In the genomic region with DNA sequence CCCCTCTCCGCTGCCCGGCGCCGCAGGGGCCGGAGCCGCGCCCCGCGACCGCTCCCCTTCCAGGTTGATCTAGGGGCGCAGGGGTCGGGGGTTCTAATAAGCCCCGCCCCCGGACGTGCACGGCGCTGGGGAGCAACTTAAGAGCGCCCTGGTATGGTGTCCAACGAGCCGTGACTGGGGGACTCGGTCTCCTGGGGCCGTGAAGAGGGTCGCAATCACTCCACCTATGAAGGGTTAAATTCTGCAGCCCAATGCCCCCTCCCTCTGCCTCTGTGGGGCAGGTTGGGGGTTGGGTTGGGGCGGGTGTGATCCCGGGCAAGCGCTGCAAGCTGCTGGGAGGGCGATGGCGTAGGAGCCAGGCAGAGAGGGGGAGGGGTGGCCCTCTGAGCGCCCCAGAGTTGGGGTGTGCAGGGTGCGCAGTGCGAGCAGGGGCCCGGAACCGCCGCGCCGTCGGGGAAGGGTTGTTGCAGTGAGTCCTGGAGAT, we compare ENCODE assay signal across 8 mouse cellular contexts. TPM values are rescaled to one million over a fixed set of nuclear protein-coding genes. Genes with fewer than 3 reads are reported as not detected.
DNase-seq lines count a peak whose midpoint lies in the region; ATAC-seq lines count a peak whose summit lies in the region.

No protein-coding gene starts in this region.

- WGBS in forebrain, embryonic 10.5 days = under 1% methylated on average over 37 of the region's 37 CpGs
- WGBS in heart, embryonic 15.5 days = 0% methylated on average over 37 of the region's 37 CpGs
- WGBS in liver, embryonic 16.5 days (ENCODE audit: insufficient replicate concordance) = under 1% methylated on average over 35 of the region's 37 CpGs
- under 1% methylated on average over 36 of the region's 37 CpGs for WGBS in neural tube, embryonic 11.5 days
- under 1% methylated on average over 36 of the region's 37 CpGs for WGBS in stomach, embryonic 16.5 days

- H3K27me3 ChIP-seq in forebrain, embryonic 10.5 days (ENCODE audit: poor library complexity, severe bottlenecking) = peaks cover 20% of the 10 kb centered on the region
- no peaks in the 10 kb centered on the region for H3K27me3 ChIP-seq in heart, embryonic 15.5 days
- 0 out of 2 replicates have a peak, but pooled peaks cover 4% of the 10 kb centered on the region for H3K27me3 ChIP-seq in liver, embryonic 16.5 days (ENCODE audit: control insufficient read depth, insufficient read depth, low read depth, low read length)
- H3K27me3 ChIP-seq in neural tube, embryonic 11.5 days (ENCODE audit: control insufficient read depth, insufficient read depth, low read length) = no peaks in the 10 kb centered on the region
- H3K27me3 ChIP-seq in stomach, embryonic 16.5 days (ENCODE audit: control insufficient read depth, insufficient read depth, low read length) = no peaks in the 10 kb centered on the region

- peaks cover 34% of the 10 kb centered on the region for H3K4me1 ChIP-seq in forebrain, embryonic 10.5 days
- peaks cover 29% of the 10 kb centered on the region for H3K4me1 ChIP-seq in heart, embryonic 15.5 days (replicated peaks)
- H3K4me1 ChIP-seq in liver, embryonic 16.5 days (ENCODE audit: control insufficient read depth, low read depth, low read length) = peaks cover 11% of the 10 kb centered on the region
- no peaks in the 10 kb centered on the region; the same call in 1 of the 2 replicates for H3K4me1 ChIP-seq in neural tube, embryonic 11.5 days (ENCODE audit: control insufficient read depth, insufficient read depth, low read length)
- peaks cover 23% of the 10 kb centered on the region for H3K4me1 ChIP-seq in stomach, embryonic 16.5 days (ENCODE audit: control insufficient read depth, insufficient read depth, low read length)

- peak overlapping the region; percentile 92 for H3K4me3 ChIP-seq in forebrain, embryonic 10.5 days
- H3K4me3 ChIP-seq in heart, embryonic 15.5 days = peak overlapping the region; percentile 96
- H3K4me3 ChIP-seq in liver, embryonic 16.5 days (ENCODE audit: low read depth, low read length) = peak overlapping the region; percentile 73
- peak overlapping the region; percentile 80 for H3K4me3 ChIP-seq in neural tube, embryonic 11.5 days (ENCODE audit: low read depth, low read length)
- peak overlapping the region; percentile 76 for H3K4me3 ChIP-seq in stomach, embryonic 16.5 days (replicated peaks; ENCODE audit: low read length)

- peak overlapping the region; percentile 94 for H3K27ac ChIP-seq in forebrain, embryonic 10.5 days
- H3K27ac ChIP-seq in heart, embryonic 15.5 days = peak overlapping the region; percentile 95
- H3K27ac ChIP-seq in liver, embryonic 16.5 days (ENCODE audit: low read length) = peak overlapping the region; percentile 66
- H3K27ac ChIP-seq in neural tube, embryonic 11.5 days (ENCODE audit: low read depth, low read length) = peak overlapping the region; percentile 56
- peak overlapping the region; percentile 89 for H3K27ac ChIP-seq in stomach, embryonic 16.5 days (ENCODE audit: low read length)

- H3K9me3 ChIP-seq in forebrain, embryonic 10.5 days = no peaks in the 10 kb centered on the region
- H3K9me3 ChIP-seq in heart, embryonic 15.5 days (replicated peaks) = no peaks in the 10 kb centered on the region
- H3K9me3 ChIP-seq in liver, embryonic 16.5 days (replicated peaks; ENCODE audit: control insufficient read depth, low read length) = no peaks in the 10 kb centered on the region
- no peaks in the 10 kb centered on the region for H3K9me3 ChIP-seq in neural tube, embryonic 11.5 days (ENCODE audit: control insufficient read depth, low read length)
- no peaks in the 10 kb centered on the region for H3K9me3 ChIP-seq in stomach, embryonic 16.5 days (replicated peaks; ENCODE audit: control insufficient read depth, low read length)

- peak; percentile 83 for ATAC-seq in heart, embryonic 15.5 days (replicated peaks; ENCODE audit: insufficient number of reproducible peaks, insufficient read depth, low FRiP score, low read depth)
- ATAC-seq in liver, embryonic 16.5 days (ENCODE audit: low read depth) = peak; percentile 79
- peak; percentile 65 for ATAC-seq in neural tube, embryonic 11.5 days (ENCODE audit: insufficient read depth, low FRiP score, low TSS enrichment)
- peak; percentile 84 for ATAC-seq in stomach, embryonic 16.5 days (ENCODE audit: insufficient read depth, low FRiP score)

- H3K9ac ChIP-seq in heart, embryonic 15.5 days = peak overlapping the region; percentile 98
- H3K9ac ChIP-seq in liver, embryonic 16.5 days (ENCODE audit: low read depth, low read length) = peak overlapping the region; percentile 76
- peak overlapping the region; percentile 89 for H3K9ac ChIP-seq in neural tube, embryonic 11.5 days (ENCODE audit: low read length)
- peak overlapping the region; percentile 97 for H3K9ac ChIP-seq in stomach, embryonic 16.5 days (ENCODE audit: low read length)

- peak overlapping the region; percentile 74 for H3K4me2 ChIP-seq in heart, embryonic 15.5 days
- H3K4me2 ChIP-seq in liver, embryonic 16.5 days (ENCODE audit: low read depth, low read length) = peak overlapping the region; percentile 88
- H3K4me2 ChIP-seq in neural tube, embryonic 11.5 days (ENCODE audit: low read depth) = peak overlapping the region; percentile 89
- peak overlapping the region; percentile 78 for H3K4me2 ChIP-seq in stomach, embryonic 16.5 days (ENCODE audit: low read depth, low read length)

- DNase-seq in CD4-positive helper T cell, adult 2 months (ENCODE audit: low read depth, low spot score) = peak; percentile 88
- DNase-seq in brain, adult 2 months (ENCODE audit: low read depth, low spot score) = peak; percentile 86
- DNase-seq in forebrain, embryonic 10.5 days (ENCODE audit: extremely low spot score, low spot score) = peak; percentile 52
- peak; percentile 82 for DNase-seq in kidney, postnatal 14 days
- peak; percentile 60 for DNase-seq in neural tube, embryonic 11.5 days (ENCODE audit: low spot score)

- no peaks in the 10 kb centered on the region for H3K36me3 ChIP-seq in forebrain, embryonic 10.5 days (replicated peaks)
- H3K36me3 ChIP-seq in heart, embryonic 15.5 days = no peaks in the 10 kb centered on the region
- no peaks in the 10 kb centered on the region for H3K36me3 ChIP-seq in liver, embryonic 16.5 days (ENCODE audit: control insufficient read depth, insufficient read depth)
- no peaks in the 10 kb centered on the region for H3K36me3 ChIP-seq in neural tube, embryonic 11.5 days (ENCODE audit: control insufficient read depth, insufficient read depth, low read length)
- H3K36me3 ChIP-seq in stomach, embryonic 16.5 days (ENCODE audit: control insufficient read depth, insufficient read depth, low read length) = no peaks in the 10 kb centered on the region

RNA-seq across cellular contexts. Expression of a gene that starts 0.5 kb away (rescaled TPM):
- polyA plus RNA-seq in forebrain, embryonic 10.5 days (2016; fragmentation: Nextera tagmentation; extraction: Ambion mirVana) = 0.46 and 0.77 TPM in 2 replicates
- polyA plus RNA-seq in heart, embryonic 15.5 days (2015; fragmentation: Nextera tagmentation; extraction: Ambion mirVana) = 3.1 and 3.8 TPM in 2 replicates
- polyA plus RNA-seq in liver, embryonic 16.5 days (2015; fragmentation: Nextera tagmentation; extraction: Ambion mirVana) = 0.61 and 0.81 TPM in 2 replicates
- 0.99 and 1.3 TPM in 2 replicates for polyA plus RNA-seq in neural tube, embryonic 11.5 days (2014; fragmentation: Nextera tagmentation; extraction: Ambion mirVana)
- 3.4 TPM in 2 replicates for polyA plus RNA-seq in stomach, embryonic 16.5 days (2015; fragmentation: Nextera tagmentation; extraction: Ambion mirVana)

RNA-seq across cellular contexts. Expression of a gene that starts 4.4 kb away (rescaled TPM):
- polyA plus RNA-seq in forebrain, embryonic 10.5 days (2016; fragmentation: Nextera tagmentation; extraction: Ambion mirVana) = 0.14 TPM in 1 of 2 replicates, not detected in the other
- 0.16 and 0.48 TPM in 2 replicates for polyA plus RNA-seq in heart, embryonic 15.5 days (2015; fragmentation: Nextera tagmentation; extraction: Ambion mirVana)
- polyA plus RNA-seq in liver, embryonic 16.5 days (2015; fragmentation: Nextera tagmentation; extraction: Ambion mirVana) = 0.07 TPM in 1 of 2 replicates, not detected in the other
- not detected in 2 replicates for polyA plus RNA-seq in neural tube, embryonic 11.5 days (2014; fragmentation: Nextera tagmentation; extraction: Ambion mirVana)
- 0.17 TPM in 1 of 2 replicates, not detected in the other for polyA plus RNA-seq in stomach, embryonic 16.5 days (2015; fragmentation: Nextera tagmentation; extraction: Ambion mirVana)

RNA-seq across cellular contexts. Expression of a gene that starts 7.7 kb away (rescaled TPM):
- 32.9 and 34.5 TPM in 2 replicates for polyA plus RNA-seq in forebrain, embryonic 10.5 days (2016; fragmentation: Nextera tagmentation; extraction: Ambion mirVana)
- polyA plus RNA-seq in heart, embryonic 15.5 days (2015; fragmentation: Nextera tagmentation; extraction: Ambion mirVana) = 10.9 and 18.3 TPM in 2 replicates
- polyA plus RNA-seq in liver, embryonic 16.5 days (2015; fragmentation: Nextera tagmentation; extraction: Ambion mirVana) = 11.1 and 11.9 TPM in 2 replicates
- 65.0 and 65.3 TPM in 2 replicates for polyA plus RNA-seq in neural tube, embryonic 11.5 days (2014; fragmentation: Nextera tagmentation; extraction: Ambion mirVana)
- 17.7 and 20.6 TPM in 2 replicates for polyA plus RNA-seq in stomach, embryonic 16.5 days (2015; fragmentation: Nextera tagmentation; extraction: Ambion mirVana)

RNA-seq across cellular contexts. Expression of a gene that starts 29.6 kb away (rescaled TPM):
- 1.0 and 1.5 TPM in 2 replicates for polyA plus RNA-seq in forebrain, embryonic 10.5 days (2016; fragmentation: Nextera tagmentation; extraction: Ambion mirVana)
- 5.4 and 7.5 TPM in 2 replicates for polyA plus RNA-seq in heart, embryonic 15.5 days (2015; fragmentation: Nextera tagmentation; extraction: Ambion mirVana)
- polyA plus RNA-seq in liver, embryonic 16.5 days (2015; fragmentation: Nextera tagmentation; extraction: Ambion mirVana) = 0.61 and 0.96 TPM in 2 replicates
- polyA plus RNA-seq in neural tube, embryonic 11.5 days (2014; fragmentation: Nextera tagmentation; extraction: Ambion mirVana) = 4.2 and 6.2 TPM in 2 replicates
- 5.3 and 10.3 TPM in 2 replicates for polyA plus RNA-seq in stomach, embryonic 16.5 days (2015; fragmentation: Nextera tagmentation; extraction: Ambion mirVana)

RNA-seq across cellular contexts. Expression of a gene that starts 35.5 kb away (rescaled TPM):
- polyA plus RNA-seq in forebrain, embryonic 10.5 days (2016; fragmentation: Nextera tagmentation; extraction: Ambion mirVana) = 0.73 TPM in 2 replicates
- polyA plus RNA-seq in heart, embryonic 15.5 days (2015; fragmentation: Nextera tagmentation; extraction: Ambion mirVana) = 1.8 and 2.9 TPM in 2 replicates
- 0.19 and 0.21 TPM in 2 replicates for polyA plus RNA-seq in liver, embryonic 16.5 days (2015; fragmentation: Nextera tagmentation; extraction: Ambion mirVana)
- polyA plus RNA-seq in neural tube, embryonic 11.5 days (2014; fragmentation: Nextera tagmentation; extraction: Ambion mirVana) = 2.0 and 3.0 TPM in 2 replicates
- polyA plus RNA-seq in stomach, embryonic 16.5 days (2015; fragmentation: Nextera tagmentation; extraction: Ambion mirVana) = 1.8 and 2.5 TPM in 2 replicates

Comparison
In these comparisons a context has a peak if more than half of its experiments do, and no peak if none do; other contexts are left out.
1. Peak in every context shown above with its lines: DNase-seq, ATAC-seq, H3K4me3 ChIP-seq and H3K27ac ChIP-seq.